Mouse (Mus musculus) megakaryocyte, embryonic 14.5 days (primary cell): ENCODE measurements at regions not wholly inside any gene's neighbourhood (a gene's known extent, or its start where the extent isn't known, plus 50 kb on each side); places are given as distances from the start of the nearest gene placed in this dataset.

Experiments used
- H3K27me3 ChIP-seq: replicated peaks from 2 replicates; pipeline ENCODE3; 2012; ENCODE audit warnings: inconsistent platforms
- H3K36me3 ChIP-seq: replicated peaks from 2 replicates; pipeline ENCODE3; 2012; ENCODE audit warnings: low read length, inconsistent platforms, mixed read lengths
- H3K4me1 ChIP-seq: 2 replicates; pipeline ENCODE4 v1.6.1; 2012; ENCODE audit warnings: inconsistent platforms
- H3K4me3 ChIP-seq: replicated peaks from 2 replicates; pipeline ENCODE3; 2012; ENCODE audit warnings: moderate library complexity, mild to moderate bottlenecking, inconsistent platforms
- H3K9me3 ChIP-seq: 2 replicates; pipeline ENCODE4 v1.6.1; 2012; ENCODE audit warnings: inconsistent platforms
- FLI1 ChIP-seq: IDR thresholded peaks from 2 replicates; pipeline ENCODE4 v1.6.1; 2012; ENCODE audit warnings: low read length, inconsistent platforms, mixed read lengths
- GATA1 ChIP-seq: IDR thresholded peaks from 3 replicates; pipeline ENCODE4 v1.6.1; 2012; ENCODE audit warnings: mixed read lengths, low read length, inconsistent platforms, borderline replicate concordance

- peak overlapping the region; percentile 9 for H3K4me3 ChIP-seq
- TF ChIP-seq GATA1, result no peak
- no peak for TF ChIP-seq FLI1
- H3K36me3 ChIP-seq, result no peaks in the 10 kb centered on the region
- H3K9me3 ChIP-seq, result peaks cover 7% of the 10 kb centered on the region; the same call in 1 of the 2 replicates
- no peaks in the 10 kb centered on the region for H3K4me1 ChIP-seq
- peaks cover 24% of the 10 kb centered on the region for H3K27me3 ChIP-seq
Measured at GRCm38 (mm10) chr2:129952486-129952885, 59.7 kb upstream of the Tgm3 start.

- H3K36me3 ChIP-seq, result no peaks in the 10 kb centered on the region
- H3K9me3 ChIP-seq, result 0 out of 2 replicates have a peak, but pooled peaks cover 3% of the 10 kb centered on the region
- TF ChIP-seq GATA1 (no peak), FLI1 (no peak)
- peaks cover 1% of the 10 kb centered on the region; the same call in 1 of the 2 replicates for H3K4me1 ChIP-seq
- no peak overlapping the region for H3K4me3 ChIP-seq
- H3K27me3 ChIP-seq, result peaks cover 26% of the 10 kb centered on the region
Measured at GRCm38 (mm10) chr2:129955260-129955691, 56.9 kb upstream of the Tgm3 start.

DNA sequence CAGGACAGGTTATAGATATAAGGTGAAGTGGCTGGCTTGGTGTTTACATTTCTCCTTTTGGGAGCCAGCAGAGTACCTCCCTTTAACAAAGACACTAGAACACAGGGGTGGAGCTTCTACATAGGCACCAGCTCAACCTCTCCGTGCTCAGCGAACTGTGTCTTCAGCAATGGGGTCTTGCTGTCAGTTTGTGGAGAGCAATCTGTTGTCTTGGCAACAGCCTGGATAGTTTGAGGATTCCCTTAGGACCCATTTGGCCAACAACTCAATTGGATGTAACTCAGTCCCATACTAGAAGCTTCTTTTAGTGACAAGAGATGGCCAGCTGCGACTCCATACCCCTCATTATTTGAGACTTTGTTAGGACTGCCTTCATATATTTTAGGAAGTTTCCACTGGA is 54.0 kb upstream of the Tgm3 start:
- TF ChIP-seq FLI1, result no peak
- TF ChIP-seq GATA1, result no peak
- Histone ChIP-seq H3K4me1 (peaks cover 4% of the 10 kb centered on the region; the same call in 1 of the 2 replicates), H3K27me3 (peaks cover 33% of the 10 kb centered on the region), H3K36me3 (no peaks in the 10 kb centered on the region), H3K4me3 (no peak overlapping the region), H3K9me3 (no peaks in the 10 kb centered on the region)

DNA sequence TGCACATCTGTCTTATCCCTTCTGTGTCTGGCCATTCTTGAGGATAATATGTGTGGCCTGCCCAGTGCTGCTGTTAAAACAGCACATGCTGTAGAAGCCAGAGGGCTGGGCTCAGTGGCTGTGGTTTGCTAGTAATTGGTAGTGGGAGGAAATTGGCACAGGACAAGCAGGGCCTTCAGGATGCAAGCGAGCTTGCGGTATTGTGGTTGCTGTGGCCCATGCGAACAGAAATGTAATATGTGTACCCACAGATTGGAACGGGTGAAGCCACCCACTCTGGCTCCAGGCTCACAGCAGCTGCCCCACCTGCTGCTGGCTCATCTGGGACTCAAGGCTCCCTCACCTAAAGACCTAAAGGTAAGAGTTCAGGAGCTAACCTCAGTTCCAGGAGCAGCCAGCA is 51.8 kb upstream of the Tgm3 start:
- H3K9me3 ChIP-seq, result no peaks in the 10 kb centered on the region
- H3K36me3 ChIP-seq, result no peaks in the 10 kb centered on the region
- H3K4me1 ChIP-seq, result peaks cover 4% of the 10 kb centered on the region; the same call in 1 of the 2 replicates
- peaks cover 25% of the 10 kb centered on the region for H3K27me3 ChIP-seq
- TF ChIP-seq GATA1 (no peak), FLI1 (no peak)
- no peak overlapping the region for H3K4me3 ChIP-seq

DNA sequence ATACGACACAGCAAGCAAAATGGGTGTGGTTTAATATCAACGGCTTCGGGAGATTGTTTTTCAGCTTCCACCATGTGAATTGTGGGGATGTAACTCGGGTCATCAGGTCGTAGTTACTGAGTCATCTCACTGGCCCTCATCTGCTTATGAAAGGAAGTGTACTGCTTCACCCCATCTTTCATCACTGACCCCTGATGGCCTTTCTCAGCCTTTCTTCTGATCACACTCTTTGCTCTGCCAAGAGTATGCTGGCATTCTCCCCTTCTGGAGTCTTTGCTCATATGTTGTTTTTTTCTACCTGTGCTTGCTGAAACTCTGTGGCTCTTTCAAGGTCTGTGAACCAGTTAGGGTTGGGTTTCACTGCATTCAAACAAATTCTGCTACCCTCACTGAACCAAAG is 50.6 kb upstream of the Tgm3 start:
- peaks cover 23% of the 10 kb centered on the region for H3K27me3 ChIP-seq
- H3K9me3 ChIP-seq, result no peaks in the 10 kb centered on the region
- TF ChIP-seq FLI1 (no peak), GATA1 (no peak)
- no peaks in the 10 kb centered on the region for H3K36me3 ChIP-seq
- H3K4me3 ChIP-seq, result no peak overlapping the region
- peaks cover 4% of the 10 kb centered on the region; the same call in 1 of the 2 replicates for H3K4me1 ChIP-seq
